Mouse (Mus musculus): ENCODE measurements at regions not wholly inside any gene's neighbourhood (a gene's known extent, or its start where the extent isn't known, plus 50 kb on each side); places are given as distances from the start of the nearest gene placed in this dataset.
A peak's percentile ranks its signal among the peaks of the same experiment; 100 is the strongest.

- ATAC-seq (replicated peaks; ENCODE audit: poor library complexity): 0 out of 2 replicates have a peak, but pooled peaks have one; percentile 48
Measured at GRCm38 (mm10) chr3:91416137-91416536, 325.5 kb upstream of the 9130204L05Rik start.

All from megakaryocyte progenitor cell, adult 5-6 weeks (primary cell).